Mouse (Mus musculus): ENCODE results near the gene Nlrp4f.

GRCm38 (mm10) chr13:65137789-65138188 is 68.0 kb downstream of the Nlrp4f start, which contains the start of gene Olfr465-ps1:
- TF ChIP-seq CTCF (IDR thresholded peaks at IDR 0.05; ENCODE audit: borderline replicate concordance, control insufficient read depth, extremely low read depth, insufficient read depth, low read length, poor library complexity) (no peak), POLR2A (IDR thresholded peaks at IDR 0.05; ENCODE audit: control insufficient read depth, extremely low read depth, insufficient read depth, low read length, poor library complexity) (no peak)
